Mouse (Mus musculus) gastrocnemius, adult 2 months (tissue): ENCODE results near the gene Tbc1d22a. TPM values are rescaled to one million over a fixed set of nuclear protein-coding genes. Genes with fewer than 3 reads are reported as not detected.

Source experiments
- DNase-seq: peaks from one replicate; pipeline ENCODE4 v3.0.0; 2022
- H3K27ac ChIP-seq: fragments of 200-600 bp; 2 replicates; pipeline ENCODE4 v1.8.1; 2022; ENCODE audit warnings: mild to moderate bottlenecking
- H3K4me3 ChIP-seq: fragments of 200-600 bp; 2 replicates; pipeline ENCODE4 v1.8.1; 2022; ENCODE audit warnings: mild to moderate bottlenecking, moderate library complexity
- CTCF ChIP-seq: fragments of 200-600 bp; IDR thresholded peaks from 2 replicates; pipeline ENCODE4 v1.8.1; 2022; ENCODE audit warnings: antibody characterized with exemption, mild to moderate bottlenecking, moderate library complexity
- intact Hi-C: fragments of 180-260 bp; cut with DNase I; formaldehyde crosslinking; loops from one replicate; pipeline ENCODE4 v1.15.1; 2025
- total RNA-seq, 2 experiments: library from RNA; stranded (reverse); gene quantifications; 2 replicates each; pipeline ENCODE4 v1.2.3; 2021

Tbc1d22a gene
- total RNA-seq, 2 experiments from 2014 or later, result 12.4 to 16.3 TPM

GRCm38 (mm10) chr15:86355857-86356256 lies 141.6 kb downstream of the Tbc1d22a start:
- no peak for TF ChIP-seq CTCF
- intact Hi-C loops, result no loop called here
- no peak overlapping the region for H3K4me3 ChIP-seq
- no peak for DNase-seq
- H3K27ac ChIP-seq, result no peak overlapping the region

- TF ChIP-seq CTCF, result no peak
- intact Hi-C loops, result no loop called here
- no peak for DNase-seq
- Histone ChIP-seq H3K4me3 (no peak overlapping the region), H3K27ac (no peak overlapping the region)
Observed at GRCm38 (mm10) chr15:86360376-86360775, 146.1 kb downstream of the Tbc1d22a start.

GRCm38 (mm10) chr15:86362306-86363150 lies 148.3 kb downstream of the Tbc1d22a start:
- H3K4me3 ChIP-seq, result no peak overlapping the region
- intact Hi-C loops, result no loop called here
- no peak overlapping the region for H3K27ac ChIP-seq
- no peak for DNase-seq
- TF ChIP-seq CTCF, result no peak

- H3K4me3 ChIP-seq, result no peak overlapping the region
- intact Hi-C loops, result no loop called here
- no peak overlapping the region for H3K27ac ChIP-seq
- no peak for TF ChIP-seq CTCF
- no peak for DNase-seq
Observed at GRCm38 (mm10) chr15:86363841-86364295, 149.6 kb downstream of the Tbc1d22a start.

GRCm38 (mm10) chr15:86364948-86365658 lies 150.8 kb downstream of the Tbc1d22a start:
- TF ChIP-seq CTCF, result no peak
- intact Hi-C loops, result no loop called here
- no peak overlapping the region for H3K4me3 ChIP-seq
- DNase-seq, result no peak
- no peak overlapping the region for H3K27ac ChIP-seq

GRCm38 (mm10) chr15:86366726-86367125 lies 152.5 kb downstream of the Tbc1d22a start:
- H3K4me3 ChIP-seq, result no peak overlapping the region
- intact Hi-C loops, result no loop called here
- H3K27ac ChIP-seq, result no peak overlapping the region
- no peak for DNase-seq
- no peak for TF ChIP-seq CTCF

- no peak overlapping the region for H3K4me3 ChIP-seq
- H3K27ac ChIP-seq, result no peak overlapping the region
- DNase-seq, result no peak
- no peak for TF ChIP-seq CTCF
- intact Hi-C loops, result no loop called here
Observed at GRCm38 (mm10) chr15:86367247-86367646, 153.0 kb downstream of the Tbc1d22a start.

- no peak for DNase-seq
- no peak for TF ChIP-seq CTCF
- intact Hi-C loops, result no loop called here
- Histone ChIP-seq H3K27ac (no peak overlapping the region), H3K4me3 (no peak overlapping the region)
Observed at GRCm38 (mm10) chr15:86370846-86371245, 156.6 kb downstream of the Tbc1d22a start.

- no peak overlapping the region for H3K4me3 ChIP-seq
- intact Hi-C loops, result no loop called here
- H3K27ac ChIP-seq, result no peak overlapping the region
- no peak for TF ChIP-seq CTCF
- DNase-seq, result no peak
Observed at GRCm38 (mm10) chr15:86375262-86375661, 161.0 kb downstream of the Tbc1d22a start.

GRCm38 (mm10) chr15:86375860-86376394 lies 161.7 kb downstream of the Tbc1d22a start:
- intact Hi-C loops, result no loop called here
- Histone ChIP-seq H3K4me3 (no peak overlapping the region), H3K27ac (no peak overlapping the region)
- no peak for TF ChIP-seq CTCF
- no peak for DNase-seq

GRCm38 (mm10) chr15:86383278-86383677 lies 169.0 kb downstream of the Tbc1d22a start:
- no peak for DNase-seq
- Histone ChIP-seq H3K4me3 (no peak overlapping the region), H3K27ac (no peak overlapping the region)
- intact Hi-C loops, result no loop called here
- TF ChIP-seq CTCF, result no peak

GRCm38 (mm10) chr15:86385436-86385835 lies 171.2 kb downstream of the Tbc1d22a start:
- intact Hi-C loops, result no loop called here
- no peak overlapping the region for H3K4me3 ChIP-seq
- no peak overlapping the region for H3K27ac ChIP-seq
- DNase-seq, result no peak
- no peak for TF ChIP-seq CTCF

- intact Hi-C loops, result no loop called here
Observed at GRCm38 (mm10) chr15:86386325-86386724, 172.1 kb downstream of the Tbc1d22a start.

More at GRCm38 (mm10) chr15:86386325-86386724, 172.1 kb downstream of the Tbc1d22a start:
- H3K4me3 ChIP-seq, result no peak overlapping the region
- no peak overlapping the region for H3K27ac ChIP-seq
- TF ChIP-seq CTCF, result no peak
- no peak for DNase-seq
